Mouse (Mus musculus): Measurements from ENCODE around the gene Lrrc58. TPM values are rescaled to one million over a fixed set of nuclear protein-coding genes. Genes with fewer than 3 reads are reported as not detected.

Gene Lrrc58
- polyA plus RNA-seq, 1 experiment, result 10.3 TPM

DNA sequence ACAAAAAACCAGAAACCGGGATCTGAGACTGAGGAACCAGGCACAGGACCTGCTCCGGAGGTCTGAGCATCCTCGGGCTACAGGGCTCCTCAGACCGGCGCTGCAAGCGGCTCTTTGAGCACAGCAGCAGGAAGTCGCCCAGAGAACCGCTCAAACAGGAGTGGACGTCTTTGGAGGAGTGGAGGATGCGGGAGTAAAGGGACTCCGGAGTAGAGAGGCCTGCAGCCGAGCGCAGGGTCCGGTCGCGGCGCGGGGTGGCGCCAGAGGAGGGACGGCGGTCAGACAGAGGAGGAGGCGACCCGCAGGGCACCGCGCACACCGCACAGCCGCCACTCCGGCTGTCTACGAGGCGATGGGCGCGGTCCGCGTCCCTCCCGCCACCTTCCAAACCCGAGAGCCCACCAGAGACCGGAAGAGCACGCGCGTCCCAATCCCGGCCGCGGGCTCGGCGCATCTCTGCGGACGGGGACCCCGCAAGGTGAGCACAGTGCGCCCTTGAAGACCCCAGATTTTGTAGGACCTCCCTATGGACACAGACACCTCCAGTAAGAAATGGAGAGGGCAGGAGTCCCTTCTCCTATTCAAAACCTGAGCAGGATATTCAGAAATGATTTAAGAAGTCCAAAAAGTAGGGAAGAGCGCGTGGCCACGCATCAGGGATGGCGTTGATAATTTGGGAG, 48.1 kb downstream of the Lrrc58 start, which contains the start of gene Gpr156:
TSS of gene Gpr156 (plus strand) at position 359 of the 680 bp plus-strand sequence.
- Histone ChIP-seq H3K4me3 (ENCODE audit: insufficient read depth, poor library complexity, severe bottlenecking) (no peak within 1 kb of the TSS), H3K36me3 (ENCODE audit: control insufficient read depth, insufficient read depth) (no peaks in the 10 kb centered on the region), H3K79me2 (ENCODE audit: control insufficient read depth, insufficient read depth) (no peaks in the 10 kb centered on the region), H3K79me3 (ENCODE audit: low read depth) (no peaks in the 10 kb centered on the region), H3ac (ENCODE audit: control insufficient read depth, insufficient read length, low read depth) (no peak within 1 kb of the TSS), H3K27me3 (ENCODE audit: control insufficient read depth, insufficient read depth, insufficient read length) (no peaks in the 10 kb centered on the region)
- no peak for TF ChIP-seq FOSL1 (IDR thresholded peaks at IDR 0.05; ENCODE audit: insufficient read depth, low read length, poor library complexity, severe bottlenecking)
- TF ChIP-seq CTCF (IDR thresholded peaks at IDR 0.05; ENCODE audit: control insufficient read depth, insufficient read depth, insufficient read length), result no peak
- no peak for TF ChIP-seq MYOG (IDR thresholded peaks at IDR 0.05; ENCODE audit: control insufficient read depth, extremely low read depth, insufficient read length)
- no peak for TF ChIP-seq MYOD1 (IDR thresholded peaks at IDR 0.05; ENCODE audit: control insufficient read depth, insufficient read length, low read depth)

DNA sequence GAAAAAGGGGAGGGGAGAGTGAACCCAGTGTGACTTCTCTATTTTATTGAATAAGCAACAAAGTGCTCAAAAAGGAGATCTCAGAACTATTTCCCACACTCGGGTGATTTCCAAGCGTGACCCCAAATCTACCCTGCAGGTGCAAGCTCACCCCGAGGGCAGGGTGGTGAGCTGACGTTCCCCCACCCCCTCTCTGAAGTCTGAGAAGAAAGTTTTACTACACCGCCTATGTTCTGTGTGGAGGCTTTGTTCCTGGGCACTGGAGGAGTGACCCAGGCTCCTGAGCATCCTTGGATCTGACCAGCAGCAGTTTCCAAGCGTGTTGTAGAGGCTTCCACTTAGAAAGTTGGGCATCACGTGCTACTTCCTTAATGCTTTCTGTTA, 48.6 kb downstream of the Lrrc58 start:
- no peak overlapping the region for H3ac ChIP-seq (ENCODE audit: control insufficient read depth, insufficient read length, low read depth)
- H3K4me3 ChIP-seq (ENCODE audit: insufficient read depth, poor library complexity, severe bottlenecking), result no peak overlapping the region

GRCm38 (mm10) chr16:37919000-37919399, 50.8 kb downstream of the Lrrc58 start:
- Histone ChIP-seq H3K36me3 (ENCODE audit: control insufficient read depth, insufficient read depth) (no peaks in the 10 kb centered on the region), H3K79me3 (ENCODE audit: low read depth) (no peaks in the 10 kb centered on the region), H3K27me3 (ENCODE audit: control insufficient read depth, insufficient read depth, insufficient read length) (peaks cover 3% of the 10 kb centered on the region), H3K4me3 (ENCODE audit: insufficient read depth, poor library complexity, severe bottlenecking) (no peak overlapping the region), H3ac (ENCODE audit: control insufficient read depth, insufficient read length, low read depth) (no peak overlapping the region), H3K79me2 (ENCODE audit: control insufficient read depth, insufficient read depth) (no peaks in the 10 kb centered on the region)
- TF ChIP-seq CEBPB (IDR thresholded peaks at IDR 0.05; ENCODE audit: low read depth) (no peak), USF1 (IDR thresholded peaks at IDR 0.05; ENCODE audit: low read depth) (no peak), FOSL1 (IDR thresholded peaks at IDR 0.05; ENCODE audit: insufficient read depth, low read length, poor library complexity, severe bottlenecking) (no peak), CTCF (IDR thresholded peaks at IDR 0.05; ENCODE audit: control insufficient read depth, insufficient read depth, insufficient read length) (no peak)

More for the DNA sequence above, 48.6 kb downstream of the Lrrc58 start:
- no peaks in the 10 kb centered on the region for H3K36me3 ChIP-seq (ENCODE audit: control insufficient read depth, insufficient read depth)
- no peaks in the 10 kb centered on the region for H3K27me3 ChIP-seq (ENCODE audit: control insufficient read depth, insufficient read depth, insufficient read length)
- TF ChIP-seq MYOG (IDR thresholded peaks at IDR 0.05; ENCODE audit: control insufficient read depth, extremely low read depth, insufficient read length) (no peak), FOSL1 (IDR thresholded peaks at IDR 0.05; ENCODE audit: insufficient read depth, low read length, poor library complexity, severe bottlenecking) (no peak), CEBPB (IDR thresholded peaks at IDR 0.05; ENCODE audit: low read depth) (no peak), CTCF (IDR thresholded peaks at IDR 0.05; ENCODE audit: control insufficient read depth, insufficient read depth, insufficient read length) (no peak), MAX (IDR thresholded peaks at IDR 0.05) (no peak), USF1 (IDR thresholded peaks at IDR 0.05; ENCODE audit: low read depth) (no peak), MYOD1 (IDR thresholded peaks at IDR 0.05; ENCODE audit: control insufficient read depth, insufficient read length, low read depth) (no peak)
- no peaks in the 10 kb centered on the region for H3K79me2 ChIP-seq (ENCODE audit: control insufficient read depth, insufficient read depth)
- H3K79me3 ChIP-seq (ENCODE audit: low read depth), result no peaks in the 10 kb centered on the region

DNA sequence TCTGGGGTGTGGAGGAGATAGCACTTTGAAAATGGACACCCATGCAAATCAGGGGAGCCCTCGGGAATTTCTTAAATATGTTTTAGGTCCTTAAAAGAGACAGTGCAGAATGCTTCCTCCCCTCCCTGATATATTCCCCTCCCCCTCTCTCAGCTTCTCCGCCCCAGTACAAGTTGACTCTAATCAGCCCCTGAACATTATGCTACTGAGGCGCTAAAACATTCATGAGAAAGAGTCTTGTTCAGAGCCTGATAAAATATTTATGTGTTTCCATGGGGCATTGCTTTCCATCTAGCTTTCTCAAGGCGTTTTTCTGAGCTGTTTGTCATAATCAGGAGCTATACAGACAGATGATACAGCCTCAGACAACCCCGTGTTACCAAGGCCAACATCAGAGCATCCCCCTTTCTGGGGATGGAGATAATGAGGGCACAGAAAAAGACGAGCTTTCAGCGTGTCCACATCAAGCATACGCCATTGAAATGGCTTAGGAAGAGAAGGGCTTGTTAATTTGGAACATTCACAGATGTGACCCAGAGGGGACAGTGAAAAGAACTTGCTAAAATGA, 52.7 kb downstream of the Lrrc58 start:
- no peaks in the 10 kb centered on the region for H3K36me3 ChIP-seq (ENCODE audit: control insufficient read depth, insufficient read depth)
- no peak overlapping the region for H3K4me3 ChIP-seq (ENCODE audit: insufficient read depth, poor library complexity, severe bottlenecking)
- no peak overlapping the region for H3ac ChIP-seq (ENCODE audit: control insufficient read depth, insufficient read length, low read depth)
- TF ChIP-seq CTCF (IDR thresholded peaks at IDR 0.05; ENCODE audit: control insufficient read depth, insufficient read depth, insufficient read length) (no peak), USF1 (IDR thresholded peaks at IDR 0.05; ENCODE audit: low read depth) (no peak), MYOG (IDR thresholded peaks at IDR 0.05; ENCODE audit: control insufficient read depth, extremely low read depth, insufficient read length) (no peak), MAX (IDR thresholded peaks at IDR 0.05) (no peak), MYOD1 (IDR thresholded peaks at IDR 0.05; ENCODE audit: control insufficient read depth, insufficient read length, low read depth) (no peak), FOSL1 (IDR thresholded peaks at IDR 0.05; ENCODE audit: insufficient read depth, low read length, poor library complexity, severe bottlenecking) (no peak)
- H3K27me3 ChIP-seq (ENCODE audit: control insufficient read depth, insufficient read depth, insufficient read length), result peaks cover 3% of the 10 kb centered on the region
- no peaks in the 10 kb centered on the region for H3K79me3 ChIP-seq (ENCODE audit: low read depth)
- H3K79me2 ChIP-seq (ENCODE audit: control insufficient read depth, insufficient read depth), result no peaks in the 10 kb centered on the region

DNA sequence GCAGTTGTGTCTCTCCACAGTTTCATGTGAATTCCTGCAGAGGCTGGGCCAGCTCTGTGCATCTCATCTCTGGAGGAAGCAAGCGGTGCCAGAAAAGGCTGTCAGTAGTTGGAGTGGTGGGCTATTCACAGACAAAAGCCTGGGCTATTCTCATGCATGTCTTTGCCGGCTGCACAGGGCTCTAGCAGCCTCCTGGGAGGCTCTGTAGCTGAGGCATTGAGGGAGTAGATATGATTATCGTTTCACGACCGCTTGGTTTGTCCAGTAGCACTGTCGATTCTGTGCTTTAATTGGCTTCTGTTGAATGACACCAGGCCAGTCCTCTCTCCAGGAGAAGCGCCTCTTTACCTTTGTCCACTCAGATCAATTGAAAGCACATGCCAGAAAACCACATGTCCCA, 57.9 kb downstream of the Lrrc58 start:
- Histone ChIP-seq H3ac (ENCODE audit: control insufficient read depth, insufficient read length, low read depth) (no peak overlapping the region), H3K79me2 (ENCODE audit: control insufficient read depth, insufficient read depth) (no peaks in the 10 kb centered on the region), H3K36me3 (ENCODE audit: control insufficient read depth, insufficient read depth) (no peaks in the 10 kb centered on the region), H3K27me3 (ENCODE audit: control insufficient read depth, insufficient read depth, insufficient read length) (peaks cover 3% of the 10 kb centered on the region), H3K79me3 (ENCODE audit: low read depth) (no peaks in the 10 kb centered on the region), H3K4me3 (ENCODE audit: insufficient read depth, poor library complexity, severe bottlenecking) (no peak overlapping the region)
- TF ChIP-seq CTCF (IDR thresholded peaks at IDR 0.05; ENCODE audit: control insufficient read depth, insufficient read depth, insufficient read length) (no peak), CEBPB (IDR thresholded peaks at IDR 0.05; ENCODE audit: low read depth) (no peak), USF1 (IDR thresholded peaks at IDR 0.05; ENCODE audit: low read depth) (no peak), FOSL1 (IDR thresholded peaks at IDR 0.05; ENCODE audit: insufficient read depth, low read length, poor library complexity, severe bottlenecking) (no peak), MAX (IDR thresholded peaks at IDR 0.05) (no peak), MYOD1 (IDR thresholded peaks at IDR 0.05; ENCODE audit: control insufficient read depth, insufficient read length, low read depth) (no peak), MYOG (IDR thresholded peaks at IDR 0.05; ENCODE audit: control insufficient read depth, extremely low read depth, insufficient read length) (no peak)

Measured in C2C12 (cell line).